Mouse (Mus musculus): ENCODE measurements around the gene Ndufv2. TPM values are rescaled to one million over a fixed set of nuclear protein-coding genes. Genes with fewer than 3 reads are reported as not detected.

The Ndufv2 gene
- polyA plus RNA-seq (2015; fragmentation: Nextera tagmentation; extraction: Ambion mirVana) = 193 and 201 TPM in 2 replicates

- H3K4me1 ChIP-seq (ENCODE audit: control insufficient read depth, low read depth, low read length) = peaks cover 13% of the 10 kb centered on the region
- H3K27ac ChIP-seq (ENCODE audit: low read length) = peak within 1 kb of the TSS; percentile 98
- WGBS (ENCODE audit: insufficient replicate concordance) = under 1% methylated on average over 67 of the region's 67 CpGs
- H3K4me3 ChIP-seq (ENCODE audit: low read depth, low read length) = peak within 1 kb of the TSS; percentile 97
- no peaks in the 10 kb centered on the region for H3K9me3 ChIP-seq (replicated peaks; ENCODE audit: control insufficient read depth, low read length)
- no peaks in the 10 kb centered on the region for H3K27me3 ChIP-seq (ENCODE audit: control insufficient read depth, insufficient read depth, low read depth, low read length)
- H3K9ac ChIP-seq (ENCODE audit: low read depth, low read length) = peak within 1 kb of the TSS; percentile 98
- ATAC-seq (ENCODE audit: low read depth) = peak; percentile 99
- peak within 1 kb of the TSS; percentile 86 for H3K4me2 ChIP-seq (ENCODE audit: low read depth, low read length)
- no peaks in the 10 kb centered on the region for H3K36me3 ChIP-seq (ENCODE audit: control insufficient read depth, insufficient read depth)
These were observed at the start of gene Ndufv2 for GRCm38 (mm10) chr17:66101380-66102330. Gene Ndufv2, minus strand, starts transcription at chr17:66101559.

- peaks cover 46% of the 10 kb centered on the region for H3K36me3 ChIP-seq (ENCODE audit: control insufficient read depth, insufficient read depth)
- no peaks in the 10 kb centered on the region for H3K9me3 ChIP-seq (replicated peaks; ENCODE audit: control insufficient read depth, low read length)
- H3K4me2 ChIP-seq (ENCODE audit: low read depth, low read length) = no peak overlapping the region
- no peaks in the 10 kb centered on the region for H3K27me3 ChIP-seq (ENCODE audit: control insufficient read depth, insufficient read depth, low read depth, low read length)
- no peaks in the 10 kb centered on the region for H3K4me1 ChIP-seq (ENCODE audit: control insufficient read depth, low read depth, low read length)
- no peak overlapping the region for H3K9ac ChIP-seq (ENCODE audit: low read depth, low read length)
- peak; percentile 35; the same call in 1 of the 2 replicates for ATAC-seq (ENCODE audit: low read depth)
- no peak overlapping the region for H3K27ac ChIP-seq (ENCODE audit: low read length)
- 87% methylated on average over 4 of the region's 4 CpGs for WGBS (ENCODE audit: insufficient replicate concordance)
- H3K4me3 ChIP-seq (ENCODE audit: low read depth, low read length) = no peak overlapping the region
These were observed 29.9 kb upstream of the Ndufv2 start for GRCm38 (mm10) chr17:66131212-66131611.

- ATAC-seq (ENCODE audit: low read depth) = no peak
- Histone ChIP-seq H3K9ac (ENCODE audit: low read depth, low read length) (no peak overlapping the region), H3K27me3 (ENCODE audit: control insufficient read depth, insufficient read depth, low read depth, low read length) (no peaks in the 10 kb centered on the region), H3K4me1 (ENCODE audit: control insufficient read depth, low read depth, low read length) (peaks cover 2% of the 10 kb centered on the region; the same call in 1 of the 2 replicates), H3K4me2 (ENCODE audit: low read depth, low read length) (no peak overlapping the region), H3K4me3 (ENCODE audit: low read depth, low read length) (no peak overlapping the region), H3K27ac (ENCODE audit: low read length) (no peak overlapping the region), H3K36me3 (ENCODE audit: control insufficient read depth, insufficient read depth) (peaks cover 39% of the 10 kb centered on the region), H3K9me3 (replicated peaks; ENCODE audit: control insufficient read depth, low read length) (no peaks in the 10 kb centered on the region)
- WGBS (ENCODE audit: insufficient replicate concordance) = 84% methylated on average over 9 of the region's 9 CpGs
These were observed 29.0 kb upstream of the Ndufv2 start for GRCm38 (mm10) chr17:66130371-66130770.

GRCm38 (mm10) chr17:66125211-66125610 is 23.9 kb upstream of the Ndufv2 start:
- ATAC-seq (ENCODE audit: low read depth) = no peak
- no peak overlapping the region for H3K9ac ChIP-seq (ENCODE audit: low read depth, low read length)

GRCm38 (mm10) chr17:66123816-66124610 is 22.7 kb upstream of the Ndufv2 start:
- under 1% methylated on average over 20 of the region's 20 CpGs for WGBS (ENCODE audit: insufficient replicate concordance)
- no peak for ATAC-seq (ENCODE audit: low read depth)
- no peaks in the 10 kb centered on the region for H3K9me3 ChIP-seq (replicated peaks; ENCODE audit: control insufficient read depth, low read length)

More at GRCm38 (mm10) chr17:66125211-66125610, 23.9 kb upstream of the Ndufv2 start:
- Histone ChIP-seq H3K4me3 (ENCODE audit: low read depth, low read length) (no peak overlapping the region), H3K27ac (ENCODE audit: low read length) (no peak overlapping the region), H3K4me1 (ENCODE audit: control insufficient read depth, low read depth, low read length) (peaks cover 22% of the 10 kb centered on the region), H3K27me3 (ENCODE audit: control insufficient read depth, insufficient read depth, low read depth, low read length) (no peaks in the 10 kb centered on the region), H3K36me3 (ENCODE audit: control insufficient read depth, insufficient read depth) (peaks cover 11% of the 10 kb centered on the region; the same call in 1 of the 2 replicates), H3K9me3 (replicated peaks; ENCODE audit: control insufficient read depth, low read length) (no peaks in the 10 kb centered on the region), H3K4me2 (ENCODE audit: low read depth, low read length) (0 out of 2 replicates have a peak overlapping the region, but pooled peaks have one; percentile 89)
- 74% methylated on average over 5 of the region's 5 CpGs for WGBS (ENCODE audit: insufficient replicate concordance)

GRCm38 (mm10) chr17:66123066-66123815 is 21.9 kb upstream of the Ndufv2 start, which contains the start of gene Ddx11:
Gene Ddx11, plus strand, starts transcription at chr17:66123520.
- Histone ChIP-seq H3K9me3 (replicated peaks; ENCODE audit: control insufficient read depth, low read length) (no peaks in the 10 kb centered on the region), H3K27me3 (ENCODE audit: control insufficient read depth, insufficient read depth, low read depth, low read length) (no peaks in the 10 kb centered on the region), H3K9ac (ENCODE audit: low read depth, low read length) (peak within 1 kb of the TSS; percentile 85), H3K36me3 (ENCODE audit: control insufficient read depth, insufficient read depth) (peaks cover 15% of the 10 kb centered on the region), H3K4me1 (ENCODE audit: control insufficient read depth, low read depth, low read length) (peaks cover 22% of the 10 kb centered on the region), H3K27ac (ENCODE audit: low read length) (peak within 1 kb of the TSS; percentile 93), H3K4me2 (ENCODE audit: low read depth, low read length) (peak within 1 kb of the TSS; percentile 89), H3K4me3 (ENCODE audit: low read depth, low read length) (peak within 1 kb of the TSS; percentile 91)
- peak; percentile 89 for ATAC-seq (ENCODE audit: low read depth)
- 4% methylated on average over 45 of the region's 45 CpGs for WGBS (ENCODE audit: insufficient replicate concordance)

More at GRCm38 (mm10) chr17:66123816-66124610, 22.7 kb upstream of the Ndufv2 start:
- Histone ChIP-seq H3K27ac (ENCODE audit: low read length) (peak overlapping the region; percentile 93), H3K4me3 (ENCODE audit: low read depth, low read length) (peak overlapping the region; percentile 91), H3K9ac (ENCODE audit: low read depth, low read length) (peak overlapping the region; percentile 85), H3K4me2 (ENCODE audit: low read depth, low read length) (peak overlapping the region; percentile 89), H3K4me1 (ENCODE audit: control insufficient read depth, low read depth, low read length) (peaks cover 22% of the 10 kb centered on the region), H3K27me3 (ENCODE audit: control insufficient read depth, insufficient read depth, low read depth, low read length) (no peaks in the 10 kb centered on the region), H3K36me3 (ENCODE audit: control insufficient read depth, insufficient read depth) (peaks cover 9% of the 10 kb centered on the region; the same call in 1 of the 2 replicates)

GRCm38 (mm10) chr17:66120701-66121100 is 19.3 kb upstream of the Ndufv2 start:
- Histone ChIP-seq H3K36me3 (ENCODE audit: control insufficient read depth, insufficient read depth) (peaks cover 20% of the 10 kb centered on the region), H3K27ac (ENCODE audit: low read length) (no peak overlapping the region), H3K27me3 (ENCODE audit: control insufficient read depth, insufficient read depth, low read depth, low read length) (no peaks in the 10 kb centered on the region), H3K4me2 (ENCODE audit: low read depth, low read length) (no peak overlapping the region), H3K9ac (ENCODE audit: low read depth, low read length) (no peak overlapping the region), H3K4me3 (ENCODE audit: low read depth, low read length) (no peak overlapping the region), H3K9me3 (replicated peaks; ENCODE audit: control insufficient read depth, low read length) (no peaks in the 10 kb centered on the region), H3K4me1 (ENCODE audit: control insufficient read depth, low read depth, low read length) (peaks cover 22% of the 10 kb centered on the region)
- ATAC-seq (ENCODE audit: low read depth) = no peak
- 64% methylated on average over 1 of the region's 1 CpGs for WGBS (ENCODE audit: insufficient replicate concordance)

- Histone ChIP-seq H3K4me3 (ENCODE audit: low read depth, low read length) (no peak overlapping the region), H3K9ac (ENCODE audit: low read depth, low read length) (no peak overlapping the region), H3K27me3 (ENCODE audit: control insufficient read depth, insufficient read depth, low read depth, low read length) (no peaks in the 10 kb centered on the region), H3K4me1 (ENCODE audit: control insufficient read depth, low read depth, low read length) (peaks cover 11% of the 10 kb centered on the region), H3K9me3 (replicated peaks; ENCODE audit: control insufficient read depth, low read length) (no peaks in the 10 kb centered on the region), H3K27ac (ENCODE audit: low read length) (no peak overlapping the region), H3K4me2 (ENCODE audit: low read depth, low read length) (no peak overlapping the region), H3K36me3 (ENCODE audit: control insufficient read depth, insufficient read depth) (peaks cover 26% of the 10 kb centered on the region)
- ATAC-seq (ENCODE audit: low read depth) = no peak
- 80% methylated on average over 8 of the region's 8 CpGs for WGBS (ENCODE audit: insufficient replicate concordance)
These were observed 17.6 kb upstream of the Ndufv2 start for GRCm38 (mm10) chr17:66118991-66119390.

Measured in liver, embryonic 16.5 days (tissue).